Mouse (Mus musculus) c-Kit-positive CD71-positive TER-119-positive erythroid progenitor cells, embryonic 14.5 days (primary cell): ENCODE measurements around the gene Trp53i13.

Source experiments
- DNase-seq: peaks from one replicate; pipeline ENCODE4 v3.0.0-alpha.2; 2013; ENCODE audit warnings: low spot score

Gene Trp53i13

GRCm38 (mm10) chr11:77462283-77463100 lies 53.3 kb downstream of the Trp53i13 start, which contains the start of gene Coro6:
TSS of gene Coro6 (plus strand) at chr11:77462411.
- DNase-seq: no peak

- DNase-seq: no peak
Observed at GRCm38 (mm10) chr11:77461856-77462255, 53.9 kb downstream of the Trp53i13 start.
